Mouse (Mus musculus): Measurements from ENCODE around the gene Iqch. TPM values are rescaled to one million over a fixed set of nuclear protein-coding genes. Genes with fewer than 3 reads are reported as not detected.

Gene Iqch
- total and polyA plus RNA-seq, 2 experiments from 2014 or later = 0.18 to 0.26 TPM

DNA sequence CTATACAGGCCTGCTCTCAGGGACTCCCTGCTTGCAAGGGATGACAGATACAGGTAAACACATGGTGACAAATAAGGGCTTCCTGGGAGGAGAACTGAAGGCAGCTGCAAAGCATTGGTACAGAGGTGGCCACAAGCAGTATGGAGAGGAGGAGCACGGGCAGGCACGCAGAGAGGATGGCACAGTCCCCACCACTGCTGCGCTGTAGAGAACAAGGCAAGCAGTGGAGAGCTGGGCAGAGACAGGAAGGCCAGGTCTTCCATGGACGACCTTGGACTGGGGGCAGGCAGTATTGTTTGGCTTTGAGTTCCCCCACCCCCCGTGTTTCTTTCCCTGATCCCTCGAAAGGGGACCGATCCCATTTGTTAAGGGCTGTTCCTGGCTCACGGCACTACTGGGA is 42.8 kb upstream of the Iqch start:
- ATAC-seq (0 out of 2 replicates have a peak, but pooled peaks have one; percentile 16), DNase-seq (ENCODE audit: low spot score) (no peak)
- H3K9me3 ChIP-seq (ENCODE audit: low read length) = no peaks in the 10 kb centered on the region
- no peak overlapping the region for H3K4me3 ChIP-seq (ENCODE audit: low read length)
- H3K9ac ChIP-seq (replicated peaks; ENCODE audit: low read length) = no peak overlapping the region
- no peak overlapping the region for H3K27ac ChIP-seq
- no peak overlapping the region for H3K4me2 ChIP-seq (ENCODE audit: low read depth, low read length)
- no peaks in the 10 kb centered on the region for H3K27me3 ChIP-seq (ENCODE audit: insufficient read depth, low read length)
- TF ChIP-seq CTCF (IDR thresholded peaks at IDR 0.05; ENCODE audit: low read depth) = no peak
- WGBS = 84% methylated on average over 8 of the region's 8 CpGs
- H3K4me1 ChIP-seq (ENCODE audit: insufficient read depth, low read length) = no peaks in the 10 kb centered on the region
- peaks cover 12% of the 10 kb centered on the region; the same call in 1 of the 2 replicates for H3K36me3 ChIP-seq (ENCODE audit: insufficient read depth, low read length)

DNA sequence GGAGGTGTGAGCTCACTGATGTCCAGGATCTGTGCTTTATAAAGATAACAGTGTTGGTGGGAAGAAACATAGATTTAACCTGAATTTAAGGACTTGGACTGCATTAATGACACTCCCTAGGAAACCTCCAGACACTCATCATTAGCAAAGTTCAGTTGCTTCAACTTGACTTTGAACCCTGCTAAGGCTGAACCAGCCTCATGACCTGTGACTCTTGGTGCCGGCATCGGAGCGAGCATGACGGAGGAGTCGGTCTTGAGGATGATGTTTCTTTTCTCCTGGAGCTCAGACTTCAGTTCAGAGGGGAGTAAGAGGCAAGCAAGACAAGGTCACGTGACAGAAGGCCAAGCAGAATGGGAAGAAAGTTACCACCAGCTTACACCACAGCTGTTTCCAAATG is 41.7 kb upstream of the Iqch start:
- H3K9ac ChIP-seq (replicated peaks; ENCODE audit: low read length) = no peak overlapping the region
- WGBS = 90% methylated on average over 6 of the region's 6 CpGs
- H3K27ac ChIP-seq = no peak overlapping the region
- ATAC-seq (no peak), DNase-seq (ENCODE audit: low spot score) (no peak)
- TF ChIP-seq CTCF (IDR thresholded peaks at IDR 0.05; ENCODE audit: low read depth) = no peak
- no peak overlapping the region for H3K4me2 ChIP-seq (ENCODE audit: low read depth, low read length)
- no peak overlapping the region for H3K4me3 ChIP-seq (ENCODE audit: low read length)
- H3K9me3 ChIP-seq (ENCODE audit: low read length) = no peaks in the 10 kb centered on the region
- peaks cover 19% of the 10 kb centered on the region; the same call in 1 of the 2 replicates for H3K36me3 ChIP-seq (ENCODE audit: insufficient read depth, low read length)
- no peaks in the 10 kb centered on the region for H3K4me1 ChIP-seq (ENCODE audit: insufficient read depth, low read length)
- H3K27me3 ChIP-seq (ENCODE audit: insufficient read depth, low read length) = no peaks in the 10 kb centered on the region

DNA sequence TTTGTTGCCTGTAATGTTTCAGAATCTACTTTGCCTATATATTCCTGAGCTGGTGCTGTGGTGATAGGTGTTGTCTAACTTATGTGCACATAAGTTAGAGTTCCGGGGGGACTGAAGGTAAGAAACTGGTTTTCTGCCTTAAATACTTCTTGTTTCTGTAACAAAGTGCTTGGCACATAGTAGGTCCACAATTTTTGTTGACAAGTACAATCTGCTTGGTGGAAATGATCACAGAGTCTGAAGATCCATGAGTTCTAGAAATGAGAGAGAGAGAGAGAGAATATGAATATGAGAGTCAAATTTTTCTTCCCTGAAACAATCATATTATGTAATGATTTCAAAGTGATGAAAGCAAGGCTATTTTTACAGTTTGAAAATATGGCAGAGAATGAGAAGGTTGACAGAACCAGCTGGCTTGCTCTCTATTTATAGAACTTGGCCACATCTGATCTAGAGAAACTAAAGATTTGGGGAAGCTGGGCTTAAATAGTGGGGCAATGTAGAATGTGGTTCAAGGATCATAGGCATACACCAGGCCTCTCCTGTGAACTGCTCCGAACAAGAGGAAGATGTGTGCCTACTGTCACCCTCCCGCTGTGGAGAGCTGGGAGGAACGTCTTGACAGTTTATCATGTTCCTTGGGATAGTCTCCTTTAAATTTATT is 39.8 kb upstream of the Iqch start:
- peaks cover 22% of the 10 kb centered on the region; the same call in 1 of the 2 replicates for H3K36me3 ChIP-seq (ENCODE audit: insufficient read depth, low read length)
- WGBS = 92% methylated on average over 4 of the region's 4 CpGs

DNA sequence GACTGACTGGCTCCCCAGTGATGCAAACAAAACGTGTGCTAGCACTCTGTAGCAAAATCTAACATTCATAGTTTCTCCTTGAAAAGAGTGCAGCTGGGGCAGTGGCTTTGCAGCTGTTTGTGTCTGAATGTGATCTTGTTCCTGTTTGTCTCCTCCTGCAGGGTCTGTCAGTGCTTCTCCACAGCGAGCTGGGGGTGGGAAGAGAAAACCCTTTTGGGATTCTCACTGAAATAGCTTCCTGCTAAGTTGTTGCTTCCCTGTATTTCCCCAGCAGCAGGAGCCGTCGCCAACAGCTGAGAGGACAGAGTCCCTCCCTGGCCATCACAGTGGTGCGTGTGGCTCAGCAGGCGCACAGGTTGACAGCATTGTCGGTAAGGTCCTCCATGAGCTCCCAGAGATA is 33.8 kb upstream of the Iqch start:
- no peak overlapping the region for H3K4me2 ChIP-seq (ENCODE audit: low read depth, low read length)
- H3K9ac ChIP-seq (replicated peaks; ENCODE audit: low read length) = no peak overlapping the region
- H3K4me1 ChIP-seq (ENCODE audit: insufficient read depth, low read length) = no peaks in the 10 kb centered on the region
- DNase-seq (ENCODE audit: low spot score) (no peak), ATAC-seq (no peak)
- H3K27me3 ChIP-seq (ENCODE audit: insufficient read depth, low read length) = no peaks in the 10 kb centered on the region
- no peaks in the 10 kb centered on the region for H3K9me3 ChIP-seq (ENCODE audit: low read length)
- no peak overlapping the region for H3K4me3 ChIP-seq (ENCODE audit: low read length)
- WGBS = 57% methylated on average over 7 of the region's 7 CpGs
- no peak overlapping the region for H3K27ac ChIP-seq
- TF ChIP-seq CTCF (IDR thresholded peaks at IDR 0.05; ENCODE audit: low read depth) = no peak
- H3K36me3 ChIP-seq (ENCODE audit: insufficient read depth, low read length) = peaks cover 28% of the 10 kb centered on the region

More for the DNA sequence above, 39.8 kb upstream of the Iqch start:
- Histone ChIP-seq H3K9me3 (ENCODE audit: low read length) (no peaks in the 10 kb centered on the region), H3K4me1 (ENCODE audit: insufficient read depth, low read length) (no peaks in the 10 kb centered on the region), H3K4me3 (ENCODE audit: low read length) (no peak overlapping the region), H3K27me3 (ENCODE audit: insufficient read depth, low read length) (no peaks in the 10 kb centered on the region), H3K4me2 (ENCODE audit: low read depth, low read length) (no peak overlapping the region), H3K9ac (replicated peaks; ENCODE audit: low read length) (no peak overlapping the region), H3K27ac (no peak overlapping the region)
- no peak for TF ChIP-seq CTCF (IDR thresholded peaks at IDR 0.05; ENCODE audit: low read depth)
- DNase-seq (ENCODE audit: low spot score) (no peak), ATAC-seq (no peak)

DNA sequence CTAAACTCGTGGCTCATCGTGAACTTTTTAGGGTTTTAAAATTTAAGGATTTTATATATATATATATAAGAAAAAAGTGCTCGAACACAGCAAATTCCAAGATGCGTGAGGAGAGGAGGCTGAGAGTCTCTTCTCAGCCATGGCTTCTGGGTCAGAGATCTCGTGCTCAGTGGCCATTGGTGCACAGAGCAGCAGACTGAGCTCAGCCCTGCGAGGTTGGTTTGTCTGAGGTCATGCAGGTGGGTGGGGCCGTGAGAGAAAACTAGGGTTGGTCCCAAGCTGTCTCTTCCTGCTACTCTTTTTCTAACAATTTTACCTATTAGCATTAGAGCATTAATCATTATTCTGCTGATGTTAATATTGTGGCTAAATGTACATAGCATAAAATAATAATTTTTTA is 31.0 kb upstream of the Iqch start:
- Histone ChIP-seq H3K4me3 (ENCODE audit: low read length) (no peak overlapping the region), H3K36me3 (ENCODE audit: insufficient read depth, low read length) (peaks cover 17% of the 10 kb centered on the region), H3K27ac (no peak overlapping the region), H3K27me3 (ENCODE audit: insufficient read depth, low read length) (no peaks in the 10 kb centered on the region), H3K9me3 (ENCODE audit: low read length) (no peaks in the 10 kb centered on the region), H3K4me2 (ENCODE audit: low read depth, low read length) (no peak overlapping the region), H3K9ac (replicated peaks; ENCODE audit: low read length) (no peak overlapping the region), H3K4me1 (ENCODE audit: insufficient read depth, low read length) (no peaks in the 10 kb centered on the region)
- no peak for DNase-seq (ENCODE audit: low spot score)
- no peak for ATAC-seq
- 44% methylated on average over 7 of the region's 7 CpGs for WGBS
- no peak for TF ChIP-seq CTCF (IDR thresholded peaks at IDR 0.05; ENCODE audit: low read depth)

DNA sequence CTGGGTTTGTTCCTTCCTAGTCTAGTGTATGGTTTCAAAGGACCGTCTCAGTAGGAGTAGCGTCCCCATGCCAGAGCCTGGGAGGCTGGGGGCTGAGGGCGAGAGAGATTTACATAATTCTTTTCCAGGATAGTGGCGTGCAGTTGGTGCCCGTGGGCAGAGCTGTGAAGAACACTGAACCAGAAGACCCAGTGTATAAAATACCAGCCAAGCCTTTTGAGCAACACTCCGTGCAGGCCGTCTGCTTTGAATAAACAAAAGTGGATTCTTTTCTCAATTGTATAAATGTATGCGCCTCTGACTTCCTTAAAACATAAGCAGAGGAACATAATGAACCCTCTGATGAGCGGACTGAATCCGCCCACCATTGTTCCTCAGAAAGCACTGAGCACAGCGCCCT is 30.6 kb upstream of the Iqch start:
- no peak for TF ChIP-seq CTCF (IDR thresholded peaks at IDR 0.05; ENCODE audit: low read depth)
- Histone ChIP-seq H3K27ac (no peak overlapping the region), H3K4me2 (ENCODE audit: low read depth, low read length) (no peak overlapping the region), H3K4me1 (ENCODE audit: insufficient read depth, low read length) (no peaks in the 10 kb centered on the region), H3K36me3 (ENCODE audit: insufficient read depth, low read length) (peaks cover 17% of the 10 kb centered on the region), H3K9ac (replicated peaks; ENCODE audit: low read length) (no peak overlapping the region), H3K4me3 (ENCODE audit: low read length) (no peak overlapping the region), H3K27me3 (ENCODE audit: insufficient read depth, low read length) (no peaks in the 10 kb centered on the region), H3K9me3 (ENCODE audit: low read length) (no peaks in the 10 kb centered on the region)
- ATAC-seq (0 out of 2 replicates have a peak, but pooled peaks have one; percentile 53), DNase-seq (ENCODE audit: low spot score) (no peak)
- WGBS = 32% methylated on average over 11 of the region's 11 CpGs

DNA sequence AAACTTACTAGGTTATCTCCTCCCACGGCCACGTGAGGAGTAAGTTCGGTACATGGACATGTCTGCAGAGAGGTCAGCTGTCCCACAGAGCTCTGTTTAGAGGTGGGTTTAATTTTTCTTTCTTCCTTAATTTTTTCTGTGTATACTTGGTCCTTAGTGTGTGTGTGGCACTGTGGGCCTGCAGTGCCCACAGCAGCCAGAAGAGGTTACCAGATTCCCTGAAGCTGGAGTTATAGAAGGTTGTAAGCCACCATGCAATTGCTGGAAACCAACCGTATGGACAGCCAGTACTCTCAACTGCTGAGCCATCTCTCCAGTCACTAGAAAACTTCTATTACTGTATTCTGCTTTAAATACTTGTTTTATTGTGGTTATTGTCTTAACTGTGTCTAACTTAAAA is 29.8 kb upstream of the Iqch start:
- 56% methylated on average over 4 of the region's 4 CpGs for WGBS
- H3K9me3 ChIP-seq (ENCODE audit: low read length) = no peaks in the 10 kb centered on the region
- no peaks in the 10 kb centered on the region for H3K27me3 ChIP-seq (ENCODE audit: insufficient read depth, low read length)
- no peak for DNase-seq (ENCODE audit: low spot score)
- H3K9ac ChIP-seq (replicated peaks; ENCODE audit: low read length) = no peak overlapping the region
- H3K36me3 ChIP-seq (ENCODE audit: insufficient read depth, low read length) = peaks cover 13% of the 10 kb centered on the region
- no peaks in the 10 kb centered on the region for H3K4me1 ChIP-seq (ENCODE audit: insufficient read depth, low read length)
- ATAC-seq = no peak; the same call in 1 of the 2 replicates
- H3K27ac ChIP-seq = no peak overlapping the region
- TF ChIP-seq CTCF (IDR thresholded peaks at IDR 0.05; ENCODE audit: low read depth) = peak; percentile 65
- no peak overlapping the region for H3K4me2 ChIP-seq (ENCODE audit: low read depth, low read length)
- H3K4me3 ChIP-seq (ENCODE audit: low read length) = no peak overlapping the region

Data from hindbrain, postnatal 0 days (tissue).